Mouse (Mus musculus) heart, postnatal 14 days (tissue): ENCODE measurements around the gene Olfr824. TPM values are rescaled to one million over a fixed set of nuclear protein-coding genes. Genes with fewer than 3 reads are reported as not detected.
"Not testable (repeated sequence)": the region's sequence is repeated elsewhere in the genome, so short reads cannot be mapped to it uniquely, and the experiment has no call there.

Experiments
- DNase-seq, 2 experiments: peaks; one replicate each; pipeline ENCODE4 v3.0.0; 2021 to 2022
- intact Hi-C: fragments of 180-260 bp; cut with DNase I; formaldehyde crosslinking; loops from one replicate; pipeline ENCODE4 v1.15.1; 2025
- long read RNA-seq, 2 experiments: library from polyadenylated mRNA; stranded (forward); transcript quantifications; one replicate each; pipeline ENCODE4 v2.0.0; 2021
- total RNA-seq, 2 experiments: library from RNA; stranded (reverse); gene quantifications; 2 replicates each; pipeline ENCODE4 v1.2.3; 2021

Olfr824 gene
- total RNA-seq = not detected
- long read RNA-seq, experiment 1 = 0 reads
- long read RNA-seq, experiment 2 = 0 reads

DNA sequence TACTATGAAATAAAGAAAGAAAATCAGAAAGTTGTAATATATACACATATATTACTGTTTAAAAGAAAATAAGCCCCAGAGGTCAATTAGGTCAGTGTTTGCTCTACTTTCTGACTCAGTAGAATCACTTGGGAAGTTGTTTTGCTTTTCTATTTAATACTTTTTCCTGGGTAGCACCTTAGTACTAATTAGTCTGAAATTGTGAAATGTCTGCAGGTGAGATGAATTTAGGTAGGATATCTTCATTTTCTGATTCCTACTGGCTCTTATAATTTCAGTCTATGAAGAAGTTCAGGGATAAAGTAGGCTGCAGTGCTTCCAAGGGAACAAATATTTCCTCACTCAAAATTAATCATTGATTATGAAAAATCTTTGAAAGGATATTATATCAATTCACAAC is at the start of gene Olfr824:
Olfr824 (minus strand) TSS at position 101 of the 400 bp plus-strand sequence.
- DNase-seq, intact Hi-C loops: not testable (repeated sequence)

DNA sequence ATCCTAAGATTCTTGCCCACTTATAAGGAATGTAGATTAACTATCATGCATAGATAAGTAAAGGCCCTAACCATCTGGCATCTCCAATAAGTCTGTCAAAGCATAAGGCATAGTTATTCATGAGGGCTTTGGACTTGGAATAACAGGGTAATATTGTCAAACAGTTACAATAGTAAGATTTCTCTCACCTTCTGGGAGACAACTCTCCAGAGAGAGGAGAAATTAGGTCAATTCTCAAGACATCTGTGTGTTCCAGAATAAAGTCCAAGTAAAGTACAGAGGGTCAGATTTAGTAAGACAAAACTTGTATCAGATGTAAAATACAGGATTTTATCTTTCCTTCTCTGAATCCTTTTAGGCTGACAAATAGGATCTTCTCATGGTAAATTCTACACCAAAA is 36.9 kb upstream of the Olfr824 start, which contains the start of gene Olfr825:
Olfr825 (minus strand) TSS at position 101 of the 400 bp plus-strand sequence.
- intact Hi-C loops = no loop called here
- DNase-seq = no peak

DNA sequence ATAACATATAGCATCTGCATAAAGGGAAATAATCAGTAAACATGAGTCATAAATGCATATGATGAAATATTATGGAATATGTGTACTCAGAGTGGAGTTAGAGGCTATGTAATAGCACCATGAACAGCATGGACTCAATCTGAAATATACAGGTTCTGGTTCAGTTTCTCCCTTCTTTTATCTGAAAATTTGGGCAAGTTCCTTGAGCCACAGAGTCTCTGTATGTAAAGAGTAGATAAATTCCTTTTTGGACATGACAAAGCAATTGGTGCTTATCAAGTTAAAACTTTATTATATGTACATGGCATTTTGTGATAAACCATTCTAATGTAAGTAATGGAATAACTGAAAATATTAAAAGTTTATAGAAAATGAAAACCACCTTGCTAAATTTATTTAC is 35.4 kb upstream of the Olfr824 start:
- no peak for DNase-seq
- intact Hi-C loops = no loop called here

DNA sequence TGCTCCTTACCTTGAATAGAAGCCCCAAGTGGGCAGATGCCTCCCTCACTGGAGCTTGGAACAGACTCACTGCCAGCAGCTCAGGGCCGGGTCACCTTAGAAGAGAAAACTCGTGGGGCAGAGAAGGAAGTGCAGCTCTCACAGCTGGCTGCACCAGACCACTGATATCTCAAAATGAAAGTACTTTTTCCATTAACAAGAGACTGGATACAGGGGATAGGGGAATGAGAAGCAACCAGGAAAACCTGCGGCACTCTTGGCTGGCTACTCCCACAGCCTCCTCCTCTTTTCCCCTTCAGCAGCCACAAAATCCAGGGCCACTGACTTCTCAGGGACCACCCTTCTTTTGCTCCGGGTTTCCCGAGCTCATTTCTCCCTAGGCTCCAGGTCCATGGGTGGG is 14.3 kb upstream of the Olfr824 start:
- intact Hi-C loops = no loop called here
- DNase-seq = no peak

DNA sequence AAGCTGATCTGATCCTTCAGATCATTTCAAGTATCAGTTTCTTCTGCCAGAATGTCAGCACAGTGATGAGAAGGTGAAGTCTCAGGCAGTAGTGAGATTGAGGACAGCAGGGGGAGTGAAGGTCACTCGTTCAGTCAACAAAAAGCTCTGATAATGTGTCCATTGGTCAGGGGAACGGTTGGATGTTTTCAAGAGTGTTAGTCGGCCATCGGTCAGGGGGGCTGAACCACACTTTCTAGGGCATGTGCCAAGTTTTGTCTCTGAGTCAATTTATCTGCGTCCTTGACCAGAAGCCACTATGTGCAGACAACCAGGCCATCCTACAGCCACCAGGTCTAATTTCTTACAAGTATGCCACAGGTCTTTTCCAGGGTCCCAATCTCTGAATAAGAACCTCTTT is 12.7 kb upstream of the Olfr824 start:
- intact Hi-C loops, DNase-seq: not testable (repeated sequence)

DNA sequence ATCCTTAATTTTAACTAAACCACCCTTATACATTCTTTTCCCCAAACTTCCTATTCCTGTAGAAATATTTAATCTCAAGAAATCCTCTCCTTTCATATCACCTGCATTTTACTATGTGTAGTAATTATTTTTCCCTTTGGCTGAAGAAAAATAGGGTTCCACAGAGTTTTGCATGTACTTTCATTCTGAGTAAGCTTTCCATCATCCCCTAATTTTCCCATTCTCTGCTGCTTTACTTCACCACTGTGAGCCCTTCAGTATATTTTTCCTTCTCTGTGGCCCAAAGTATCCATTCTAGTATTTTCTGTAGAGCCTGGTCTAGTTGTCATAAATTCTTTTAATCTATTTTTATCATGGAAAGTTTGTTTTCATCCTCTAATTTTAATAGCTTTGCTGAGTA is 5.0 kb upstream of the Olfr824 start:
- intact Hi-C loops = no loop called here
- no peak for DNase-seq

DNA sequence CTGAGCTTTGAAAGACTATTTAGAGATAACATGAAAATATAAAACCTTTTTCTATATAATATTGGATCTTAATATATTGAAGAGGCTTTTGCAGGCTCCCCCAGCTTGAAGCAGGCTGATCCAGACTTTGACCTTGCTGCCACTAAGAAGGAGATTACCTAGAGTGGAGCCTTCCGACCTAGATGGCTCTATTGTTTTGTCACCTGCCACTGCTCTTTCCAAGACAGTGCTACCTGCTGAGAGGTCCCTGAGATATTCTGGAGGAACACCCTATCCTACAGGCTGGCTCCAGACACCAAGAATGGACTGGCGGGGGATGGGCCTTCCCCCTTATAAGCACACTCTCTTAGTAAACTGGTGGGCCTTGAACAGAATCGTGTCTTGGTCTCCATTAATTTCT is 13.8 kb downstream of the Olfr824 start:
- DNase-seq, intact Hi-C loops: not testable (repeated sequence)

DNA sequence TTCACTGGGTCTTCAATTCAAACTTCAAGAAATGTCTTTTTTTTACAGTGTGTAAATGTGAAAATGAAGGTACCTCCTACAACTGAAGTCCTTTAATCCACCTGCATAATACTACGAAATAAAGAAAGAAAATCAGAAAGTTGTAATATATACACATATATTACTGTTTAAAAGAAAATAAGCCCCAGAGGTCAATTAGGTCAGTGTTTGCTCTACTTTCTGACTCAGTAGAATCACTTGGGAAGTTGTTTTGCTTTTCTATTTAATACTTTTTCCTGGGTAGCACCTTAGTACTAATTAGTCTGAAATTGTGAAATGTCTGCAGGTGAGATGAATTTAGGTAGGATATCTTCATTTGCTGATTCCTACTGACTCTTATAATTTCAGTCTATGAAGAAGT is 14.5 kb downstream of the Olfr824 start, which contains the start of gene Olfr823:
Olfr823 (minus strand) TSS at position 101 of the 400 bp plus-strand sequence.
- DNase-seq, intact Hi-C loops: not testable (repeated sequence)

DNA sequence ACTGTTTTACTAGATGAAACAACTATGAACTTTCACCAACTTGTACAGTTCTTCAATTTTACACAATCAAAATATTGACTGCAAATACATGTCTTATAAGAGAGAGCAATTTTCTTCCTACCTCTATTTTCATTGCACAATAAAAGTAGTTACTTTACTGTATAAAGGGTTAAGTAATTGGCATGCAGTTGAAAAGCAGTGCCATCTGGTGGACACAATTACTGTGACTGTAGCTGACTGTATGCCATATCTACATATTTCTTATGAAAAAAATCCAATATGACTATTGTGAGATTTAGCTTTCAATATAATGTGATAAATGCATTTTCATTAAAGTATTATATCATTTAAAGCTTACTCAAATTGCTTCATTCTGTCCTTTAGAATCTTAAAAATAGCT is 33.7 kb downstream of the Olfr824 start:
- no peak for DNase-seq
- intact Hi-C loops = no loop called here

DNA sequence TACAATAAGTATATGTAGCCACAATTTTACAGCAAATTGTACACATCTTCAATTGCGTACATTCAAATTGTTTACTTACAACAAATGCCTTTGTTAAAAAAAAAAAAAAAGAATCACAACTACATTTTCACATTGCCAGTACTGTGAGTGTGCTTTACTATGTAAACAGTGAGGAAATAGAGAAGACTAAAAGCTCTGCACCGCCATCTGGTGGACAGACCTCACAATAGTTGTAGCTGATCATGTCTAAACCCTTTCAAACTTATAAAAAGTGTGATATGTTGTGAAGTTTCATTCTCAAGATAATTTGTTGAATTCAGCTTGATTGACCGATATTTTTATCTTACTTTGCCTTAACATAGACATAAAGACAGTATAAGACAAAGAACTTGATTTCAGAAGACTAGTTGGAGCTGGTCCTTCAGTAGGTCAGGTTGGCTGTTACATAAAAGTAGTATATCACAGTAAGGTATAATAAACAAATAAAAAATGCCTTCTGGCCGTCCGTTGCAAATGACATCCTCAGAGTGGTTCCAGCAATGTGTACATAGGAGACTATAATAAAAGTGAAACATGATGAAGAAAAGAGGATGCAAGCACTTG is 36.9 kb downstream of the Olfr824 start:
- peak; percentile 7 to 46 for DNase-seq
- intact Hi-C loops = loop anchor here (5.0 kb wide), 1 partner anchor 1066 kb away; no protein-coding TSS in a partner anchor

Other genes starting within 250 kb of the Olfr824 start
- not detected for gene Olfr815, start 224.1 kb downstream of the Olfr824 start, total RNA-seq
- not detected for gene Olfr816, start 214.4 kb downstream of the Olfr824 start, total RNA-seq
- gene Olfr818, start 180.9 kb downstream of the Olfr824 start, total RNA-seq = not detected
- gene Olfr819, start 162.7 kb downstream of the Olfr824 start, total RNA-seq = not detected
- gene Olfr247, start 153.9 kb downstream of the Olfr824 start, total RNA-seq = not detected
- gene Gm10310, start 144.9 kb downstream of the Olfr824 start, total RNA-seq = not detected
- gene Olfr820, start 117.4 kb downstream of the Olfr824 start, total RNA-seq = not detected
- gene Olfr821, start 99.7 kb downstream of the Olfr824 start, total RNA-seq = not detected
- not detected for gene Olfr822, start 58.8 kb downstream of the Olfr824 start, total RNA-seq
- not detected for gene Olfr823, start 14.6 kb downstream of the Olfr824 start, total RNA-seq
- not detected for gene Olfr825, start 36.8 kb upstream of the Olfr824 start, total RNA-seq
- not detected for gene Olfr826, start 54.2 kb upstream of the Olfr824 start, total RNA-seq
- gene Olfr827, start 84.4 kb upstream of the Olfr824 start, total RNA-seq = not detected
- gene Neurod4, start 150.2 kb upstream of the Olfr824 start, total RNA-seq = not detected
- gene Tespa1, start 192.9 kb upstream of the Olfr824 start, total RNA-seq = 1 to 10 TPM in 1 of 2 experiments, under 1 TPM in 1; 0.29 to 3.8 TPM